In genomic region chr3:116599705-116600104, GRCm38 (mm10) we compare ENCODE assay signal across 22 mouse cellular contexts. TPM values are rescaled to one million over a fixed set of nuclear protein-coding genes. Genes with fewer than 3 reads are reported as not detected.
DNase-seq lines count a peak whose midpoint lies in the region; ATAC-seq and TF ChIP-seq lines count a peak whose summit lies in the region.
"Had no signal": no experiment of that assay in that cellular context is flagged by ENCODE, and none has a peak within 500 bp of the region (broad histone marks: within the 10 kb centered on the region; RNA-seq: fewer than 3 reads in every experiment).

No protein-coding gene starts in this region.

- no peak overlapping the region for H3K4me3 ChIP-seq in intestine, embryonic 15.5 days (replicated peaks)
- no peak overlapping the region for H3K4me3 ChIP-seq in intestine, embryonic 16.5 days (ENCODE audit: low read length)
- H3K4me3 ChIP-seq in small intestine, adult 2 months (ENCODE audit: low read depth, low read length), result no peak overlapping the region
- no peak overlapping the region for H3K4me3 ChIP-seq in heart, embryonic 12.5 days
- H3K4me3 ChIP-seq: embryonic facial prominence, embryonic 13.5 days; embryonic facial prominence, embryonic 15.5 days; erythroblast, embryonic 14.5 days; forebrain, embryonic 10.5 days; forebrain, embryonic 12.5 days had no signal

- H3K4me1 ChIP-seq in intestine, embryonic 15.5 days (replicated peaks), result no peaks in the 10 kb centered on the region
- no peaks in the 10 kb centered on the region for H3K4me1 ChIP-seq in intestine, embryonic 16.5 days (ENCODE audit: control insufficient read depth, insufficient read depth, low read length)
- peaks cover 2% of the 10 kb centered on the region; the same call in 1 of the 2 replicates for H3K4me1 ChIP-seq in small intestine, adult 2 months (ENCODE audit: control insufficient read depth, insufficient read depth, insufficient read length, low read length)
- peaks cover 2% of the 10 kb centered on the region; the same call in 1 of the 2 replicates for H3K4me1 ChIP-seq in heart, embryonic 12.5 days (replicated peaks)

- H3K4me2 ChIP-seq in intestine, embryonic 15.5 days (replicated peaks), result no peak overlapping the region
- H3K4me2 ChIP-seq in intestine, embryonic 16.5 days (ENCODE audit: low read depth, low read length), result no peak overlapping the region
- no peak overlapping the region for H3K4me2 ChIP-seq in heart, embryonic 12.5 days
- H3K4me2 ChIP-seq: embryonic facial prominence, embryonic 13.5 days; embryonic facial prominence, embryonic 15.5 days; forebrain, embryonic 12.5 days had no signal

- no peaks in the 10 kb centered on the region for H3K27me3 ChIP-seq in intestine, embryonic 15.5 days (replicated peaks)
- H3K27me3 ChIP-seq in intestine, embryonic 16.5 days (replicated peaks; ENCODE audit: control insufficient read depth, insufficient read depth, low read length), result no peaks in the 10 kb centered on the region
- no peaks in the 10 kb centered on the region for H3K27me3 ChIP-seq in small intestine, adult 2 months (ENCODE audit: control insufficient read depth, insufficient read depth, low read length)
- H3K27me3 ChIP-seq in heart, embryonic 12.5 days (replicated peaks), result no peaks in the 10 kb centered on the region
- H3K27me3 ChIP-seq: embryonic facial prominence, embryonic 13.5 days; embryonic facial prominence, embryonic 15.5 days; forebrain, embryonic 12.5 days had no signal

- DNase-seq in lung, postnatal 14 days, result no peak
- no peak for DNase-seq in spleen, adult 18-20 months
- DNase-seq: adrenal gland, adult 2 months; adrenal gland, postnatal 10 days; adrenal gland, postnatal 25 days; cerebellum, adult 11 months; cerebellum, adult 18-20 months; cerebellum, adult 8-10 months; cerebellum, adult 9-11 months; cerebellum, postnatal 14 days; cerebellum, postnatal 36 days; embryo, embryonic 11 days had no signal

- no peak for TF ChIP-seq POLR2A in small intestine, adult 2 months (IDR thresholded peaks at IDR 0.05; ENCODE audit: low read depth, low read length)

- TF ChIP-seq CTCF in small intestine, adult 2 months (IDR thresholded peaks at IDR 0.05; ENCODE audit: extremely low read depth, insufficient read length, insufficient replicate concordance, low read depth, low read length), result no peak

- peak; percentile 18; the same call in 1 of the 2 replicates for ATAC-seq in intestine, embryonic 15.5 days
- peak; percentile 56; the same call in 1 of the 2 replicates for ATAC-seq in intestine, embryonic 16.5 days
- ATAC-seq in heart, embryonic 12.5 days (ENCODE audit: insufficient number of reproducible peaks, low FRiP score), result no peak
- ATAC-seq: forebrain, embryonic 14.5 days had no signal

- no peak overlapping the region for H3K27ac ChIP-seq in intestine, embryonic 15.5 days
- no peak overlapping the region for H3K27ac ChIP-seq in intestine, embryonic 16.5 days (ENCODE audit: low read length)
- H3K27ac ChIP-seq in small intestine, adult 2 months (ENCODE audit: insufficient read depth, low read depth, low read length), result peak overlapping the region; percentile 11; the same call in 1 of the 2 replicates
- H3K27ac ChIP-seq in heart, embryonic 12.5 days (ENCODE audit: poor library complexity, severe bottlenecking), result no peak overlapping the region
- H3K27ac ChIP-seq: embryonic facial prominence, embryonic 13.5 days; embryonic facial prominence, embryonic 15.5 days; forebrain, embryonic 10.5 days; forebrain, embryonic 12.5 days had no signal

- WGBS in intestine, embryonic 15.5 days, result 69% methylated on average over 2 of the region's 2 CpGs
- WGBS in intestine, embryonic 16.5 days, result 54% methylated on average over 2 of the region's 2 CpGs
- WGBS in small intestine, adult 2 months, result 23% methylated on average over 2 of the region's 2 CpGs
- WGBS in heart, embryonic 12.5 days, result 84% methylated on average over 2 of the region's 2 CpGs

- H3K9ac ChIP-seq in intestine, embryonic 15.5 days, result no peak overlapping the region
- H3K9ac ChIP-seq in intestine, embryonic 16.5 days (ENCODE audit: low read depth, low read length), result no peak overlapping the region
- H3K9ac ChIP-seq in heart, embryonic 12.5 days, result no peak overlapping the region
- H3K9ac ChIP-seq: embryonic facial prominence, embryonic 13.5 days; embryonic facial prominence, embryonic 15.5 days; forebrain, embryonic 12.5 days had no signal

- H3K9me3 ChIP-seq in intestine, embryonic 15.5 days, result no peaks in the 10 kb centered on the region
- H3K9me3 ChIP-seq in intestine, embryonic 16.5 days (ENCODE audit: control insufficient read depth, low read length), result no peaks in the 10 kb centered on the region
- H3K9me3 ChIP-seq in heart, embryonic 12.5 days (replicated peaks), result no peaks in the 10 kb centered on the region
- H3K9me3 ChIP-seq: embryonic facial prominence, embryonic 13.5 days; embryonic facial prominence, embryonic 15.5 days; forebrain, embryonic 10.5 days; forebrain, embryonic 12.5 days had no signal

- H3K36me3 ChIP-seq in intestine, embryonic 15.5 days, result no peaks in the 10 kb centered on the region
- no peaks in the 10 kb centered on the region for H3K36me3 ChIP-seq in intestine, embryonic 16.5 days (ENCODE audit: control insufficient read depth, insufficient read depth, low read length)
- H3K36me3 ChIP-seq in small intestine, adult 2 months (ENCODE audit: control insufficient read depth, insufficient read depth, low read length), result peaks cover 1% of the 10 kb centered on the region; the same call in 1 of the 2 replicates
- H3K36me3 ChIP-seq in heart, embryonic 12.5 days, result peaks cover 4% of the 10 kb centered on the region; the same call in 1 of the 2 replicates
- H3K36me3 ChIP-seq: embryonic facial prominence, embryonic 13.5 days; embryonic facial prominence, embryonic 15.5 days; forebrain, embryonic 12.5 days had no signal

RNA-seq across cellular contexts. Expression of gene Sass6, which starts 4.9 kb away (rescaled TPM):
- polyA plus RNA-seq in intestine, embryonic 15.5 days (2015; fragmentation: Nextera tagmentation; extraction: Ambion mirVana), result 18.0 and 20.1 TPM in 2 replicates
- polyA plus RNA-seq in intestine, embryonic 16.5 days (2015; fragmentation: Nextera tagmentation; extraction: Ambion mirVana), result 11.3 and 14.4 TPM in 2 replicates
- 0.11 and 1.2 TPM in 2 replicates for polyA plus RNA-seq in small intestine, adult 2 months (2012; rRNA removed)
- polyA plus RNA-seq in heart, embryonic 12.5 days (2016; fragmentation: Nextera tagmentation; extraction: Ambion mirVana), result 19.9 and 21.0 TPM in 2 replicates

RNA-seq across cellular contexts. Expression of gene Trmt13, which starts 14.7 kb away (rescaled TPM):
- 21.9 and 22.9 TPM in 2 replicates for polyA plus RNA-seq in intestine, embryonic 15.5 days (2015; fragmentation: Nextera tagmentation; extraction: Ambion mirVana)
- 17.0 and 20.5 TPM in 2 replicates for polyA plus RNA-seq in intestine, embryonic 16.5 days (2015; fragmentation: Nextera tagmentation; extraction: Ambion mirVana)
- polyA plus RNA-seq in small intestine, adult 2 months (2012; rRNA removed), result 0.58 and 1.2 TPM in 2 replicates
- 21.8 and 24.0 TPM in 2 replicates for polyA plus RNA-seq in heart, embryonic 12.5 days (2016; fragmentation: Nextera tagmentation; extraction: Ambion mirVana)

RNA-seq across cellular contexts. Expression of gene Lrrc39, which starts 36.9 kb away (rescaled TPM):
- 3.5 and 3.6 TPM in 2 replicates for polyA plus RNA-seq in intestine, embryonic 15.5 days (2015; fragmentation: Nextera tagmentation; extraction: Ambion mirVana)
- polyA plus RNA-seq in intestine, embryonic 16.5 days (2015; fragmentation: Nextera tagmentation; extraction: Ambion mirVana), result 4.7 and 5.6 TPM in 2 replicates
- polyA plus RNA-seq in small intestine, adult 2 months (2012; rRNA removed), result 0.10 and 0.18 TPM in 2 replicates
- polyA plus RNA-seq in heart, embryonic 12.5 days (2016; fragmentation: Nextera tagmentation; extraction: Ambion mirVana), result 32.8 and 35.7 TPM in 2 replicates
